Mouse (Mus musculus) embryo, embryonic 11 days (tissue): Measurements from ENCODE around the gene Gm17078.
"Not testable (repeated sequence)": the region's sequence is repeated elsewhere in the genome, so short reads cannot be mapped to it uniquely, and the experiment has no call there.

Experiments
- DNase-seq: peaks from one replicate; pipeline ENCODE4 v3.0.0-alpha.2; 2015

Gene Gm17078

GRCm38 (mm10) chr14:51611210-51611609 lies at the start of gene Gm17078:
Gene Gm17078, minus strand, starts transcription at chr14:51611310.
- no peak for DNase-seq

DNA sequence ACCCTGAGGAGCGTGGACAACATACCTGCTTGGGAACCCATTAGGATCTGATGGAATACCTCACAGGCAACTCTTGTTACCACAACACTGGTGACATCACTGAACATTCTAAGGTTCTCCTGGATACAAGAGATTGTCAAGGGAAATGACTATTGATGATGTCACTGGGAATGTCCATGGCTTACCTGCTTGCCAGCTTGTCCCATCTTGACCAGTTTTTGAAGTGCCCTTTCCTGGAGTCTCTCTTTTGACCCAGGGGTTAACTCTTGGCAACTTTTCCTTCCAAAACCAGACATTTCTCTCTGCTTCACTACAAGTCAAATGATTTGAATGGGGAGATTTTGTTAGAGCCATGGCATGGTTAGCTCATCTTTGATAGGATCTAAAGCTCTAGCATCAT lies 24.5 kb upstream of the Gm17078 start, which contains the start of gene Gm4181:
Gene Gm4181, minus strand, starts transcription at position 101 of the 400 bp plus-strand sequence.
- not testable (repeated sequence) for DNase-seq

DNA sequence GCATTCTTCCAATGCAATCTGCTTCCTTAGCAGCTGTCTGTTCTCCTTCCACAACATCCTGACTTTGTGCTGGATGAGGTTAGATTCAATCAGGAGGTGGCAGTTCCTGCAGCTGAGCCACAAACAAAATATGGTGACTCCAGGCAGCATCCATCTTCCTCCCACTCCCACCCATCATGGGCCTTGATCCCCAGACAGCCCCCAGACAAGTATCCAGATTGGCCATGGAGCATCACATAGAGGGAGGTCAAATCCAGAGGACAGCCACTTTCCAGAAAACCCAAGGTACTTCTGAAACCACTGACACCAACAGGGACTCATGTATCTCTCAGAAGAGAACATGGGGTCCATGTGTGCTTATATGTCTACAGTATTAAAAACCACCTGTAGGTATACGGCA lies 21.3 kb upstream of the Gm17078 start:
- not testable (repeated sequence) for DNase-seq

- DNase-seq = not testable (repeated sequence)
These were observed 19.1 kb downstream of the Gm17078 start, which contains the start of gene Gm17174 for GRCm38 (mm10) chr14:51592039-51592438. Gene Gm17174, minus strand, starts transcription at chr14:51592139.

- DNase-seq = not testable (repeated sequence)
These were observed 37.1 kb downstream of the Gm17078 start, which contains the start of gene Gm17175 for GRCm38 (mm10) chr14:51573963-51574362. Gene Gm17175, minus strand, starts transcription at chr14:51574063.
